Mouse (Mus musculus): ENCODE measurements around the gene Oaf. TPM values are rescaled to one million over a fixed set of nuclear protein-coding genes. Genes with fewer than 3 reads are reported as not detected.

Gene Oaf
- polyA plus RNA-seq, 1 experiment, result 35.7 TPM

DNA sequence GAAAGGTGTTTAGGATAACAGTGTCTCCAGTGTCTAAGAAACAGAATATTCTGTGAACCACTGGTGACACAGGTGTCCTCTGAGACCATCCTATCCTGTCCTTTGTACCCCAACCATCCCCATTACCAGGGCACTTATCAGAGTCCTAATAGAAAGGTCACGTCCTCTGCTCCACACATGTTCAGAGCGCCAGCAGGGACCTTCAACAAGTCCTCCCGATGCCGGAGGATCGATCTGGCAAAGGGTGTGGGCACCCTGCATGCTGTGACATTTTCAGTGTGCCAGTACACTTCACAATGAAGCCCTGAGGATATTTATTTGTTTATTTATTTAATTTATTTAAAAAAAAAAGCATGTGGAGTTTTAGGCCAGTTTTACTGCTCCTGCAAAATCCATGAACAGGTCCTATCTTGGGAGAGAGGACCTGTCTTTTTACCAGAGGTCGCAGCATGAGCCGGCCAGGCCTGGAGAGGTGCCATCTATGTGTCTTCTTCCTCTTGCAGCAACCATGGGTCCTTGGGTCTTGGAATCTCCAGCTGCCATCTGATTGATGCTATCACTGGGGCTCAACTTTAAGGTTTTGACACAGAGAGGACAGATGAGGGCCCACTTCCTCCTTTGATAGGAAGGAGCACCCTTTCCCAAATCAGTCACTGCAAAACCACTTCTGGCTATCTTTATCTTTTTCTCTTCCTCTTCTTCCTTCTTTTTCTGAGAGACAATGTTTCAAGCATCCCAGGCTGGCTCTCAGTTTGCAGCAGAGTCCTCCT lies 6.3 kb upstream of the Oaf start:
- no peak overlapping the region for H3K27ac ChIP-seq (ENCODE audit: insufficient read depth, low read depth, low read length)
- no peaks in the 10 kb centered on the region for H3K36me3 ChIP-seq (ENCODE audit: control insufficient read depth, insufficient read depth, low read length)
- no peaks in the 10 kb centered on the region for H3K27me3 ChIP-seq (ENCODE audit: control insufficient read depth, insufficient read depth, low read length)
- no peak for TF ChIP-seq POLR2A (IDR thresholded peaks at IDR 0.05; ENCODE audit: low read depth, low read length)
- TF ChIP-seq CTCF (IDR thresholded peaks at IDR 0.05; ENCODE audit: extremely low read depth, insufficient read length, insufficient replicate concordance, low read depth, low read length), result no peak
- H3K4me1 ChIP-seq (ENCODE audit: control insufficient read depth, insufficient read depth, insufficient read length, low read length), result peaks cover 9% of the 10 kb centered on the region; the same call in 1 of the 2 replicates
- H3K4me3 ChIP-seq (ENCODE audit: low read depth, low read length), result no peak overlapping the region
- 76% methylated on average over 7 of the region's 7 CpGs for WGBS

DNA sequence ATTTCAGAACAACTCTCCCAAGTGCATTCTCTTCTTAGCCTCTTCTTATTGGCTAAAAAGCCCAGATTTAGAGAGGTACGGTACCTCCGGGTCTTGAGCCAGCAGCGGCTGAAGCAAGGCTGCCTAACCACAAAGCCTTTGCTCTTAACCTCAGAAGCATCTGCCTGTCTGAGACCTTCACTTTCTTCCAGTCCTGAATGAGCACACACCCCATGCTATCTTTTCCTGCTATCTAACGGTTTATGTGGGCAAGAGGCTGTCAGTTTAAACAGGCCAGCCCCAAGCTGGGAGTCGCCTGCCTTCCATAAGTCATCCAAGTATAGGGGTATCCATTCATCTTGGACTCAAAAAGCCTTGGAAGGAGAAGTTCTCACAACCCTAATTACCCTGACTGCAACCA lies 2.7 kb upstream of the Oaf start:
- peaks cover 7% of the 10 kb centered on the region; the same call in 1 of the 2 replicates for H3K4me1 ChIP-seq (ENCODE audit: control insufficient read depth, insufficient read depth, insufficient read length, low read length)
- TF ChIP-seq POLR2A (IDR thresholded peaks at IDR 0.05; ENCODE audit: low read depth, low read length) (no peak), CTCF (IDR thresholded peaks at IDR 0.05; ENCODE audit: extremely low read depth, insufficient read length, insufficient replicate concordance, low read depth, low read length) (no peak)
- no peak overlapping the region for H3K27ac ChIP-seq (ENCODE audit: insufficient read depth, low read depth, low read length)
- H3K36me3 ChIP-seq (ENCODE audit: control insufficient read depth, insufficient read depth, low read length), result no peaks in the 10 kb centered on the region
- H3K27me3 ChIP-seq (ENCODE audit: control insufficient read depth, insufficient read depth, low read length), result no peaks in the 10 kb centered on the region
- WGBS, result 64% methylated on average over 5 of the region's 5 CpGs
- no peak overlapping the region for H3K4me3 ChIP-seq (ENCODE audit: low read depth, low read length)

DNA sequence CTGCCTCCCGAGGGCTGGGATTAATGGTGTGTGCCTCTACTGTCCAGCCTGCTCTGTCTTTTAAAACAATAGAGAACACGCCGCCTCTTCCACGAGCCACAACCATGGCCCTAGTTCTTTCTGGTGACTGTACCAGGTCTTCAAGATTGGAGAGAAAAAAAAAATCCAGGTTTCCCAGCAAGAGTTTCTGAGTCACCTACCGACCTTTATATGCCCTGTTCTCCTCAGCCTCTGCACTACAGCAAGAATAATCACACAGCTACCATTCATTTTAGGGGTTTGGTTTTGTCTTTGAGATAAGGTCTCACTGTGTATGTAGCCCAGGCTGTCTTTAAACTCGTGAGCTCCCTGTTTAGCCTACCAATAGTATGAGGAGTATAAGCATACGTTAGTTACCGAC lies 2.3 kb upstream of the Oaf start:
- Histone ChIP-seq H3K27ac (ENCODE audit: insufficient read depth, low read depth, low read length) (no peak overlapping the region), H3K36me3 (ENCODE audit: control insufficient read depth, insufficient read depth, low read length) (no peaks in the 10 kb centered on the region), H3K27me3 (ENCODE audit: control insufficient read depth, insufficient read depth, low read length) (no peaks in the 10 kb centered on the region), H3K4me3 (ENCODE audit: low read depth, low read length) (no peak overlapping the region), H3K4me1 (ENCODE audit: control insufficient read depth, insufficient read depth, insufficient read length, low read length) (peaks cover 10% of the 10 kb centered on the region; the same call in 1 of the 2 replicates)
- no peak for TF ChIP-seq POLR2A (IDR thresholded peaks at IDR 0.05; ENCODE audit: low read depth, low read length)
- no peak for TF ChIP-seq CTCF (IDR thresholded peaks at IDR 0.05; ENCODE audit: extremely low read depth, insufficient read length, insufficient replicate concordance, low read depth, low read length)
- 86% methylated on average over 8 of the region's 8 CpGs for WGBS

DNA sequence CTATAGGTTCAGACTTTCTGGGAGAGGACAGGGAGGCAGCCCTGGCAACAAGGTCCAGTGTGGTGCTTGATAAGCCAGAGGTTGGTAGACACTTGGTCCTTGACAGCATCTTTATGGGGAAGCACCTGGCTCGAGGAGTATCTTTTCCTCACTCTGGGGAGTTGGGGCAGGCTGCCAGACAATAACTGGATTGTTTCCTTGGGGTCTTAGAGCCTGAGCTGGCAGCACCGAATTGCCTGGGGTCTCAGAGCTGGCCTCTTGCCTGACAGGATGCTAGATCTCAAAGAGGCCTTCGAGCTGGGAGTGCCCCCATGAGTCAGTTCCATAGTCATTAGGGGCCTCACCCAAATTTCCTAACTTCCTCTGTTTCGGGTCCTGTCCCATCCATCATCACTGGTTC lies 1.6 kb upstream of the Oaf start:
- H3K27me3 ChIP-seq (ENCODE audit: control insufficient read depth, insufficient read depth, low read length), result no peaks in the 10 kb centered on the region
- TF ChIP-seq POLR2A (IDR thresholded peaks at IDR 0.05; ENCODE audit: low read depth, low read length) (no peak), CTCF (IDR thresholded peaks at IDR 0.05; ENCODE audit: extremely low read depth, insufficient read length, insufficient replicate concordance, low read depth, low read length) (no peak)
- no peak overlapping the region for H3K27ac ChIP-seq (ENCODE audit: insufficient read depth, low read depth, low read length)
- 53% methylated on average over 4 of the region's 4 CpGs for WGBS
- no peaks in the 10 kb centered on the region for H3K36me3 ChIP-seq (ENCODE audit: control insufficient read depth, insufficient read depth, low read length)
- no peak overlapping the region for H3K4me3 ChIP-seq (ENCODE audit: low read depth, low read length)
- H3K4me1 ChIP-seq (ENCODE audit: control insufficient read depth, insufficient read depth, insufficient read length, low read length), result peaks cover 10% of the 10 kb centered on the region; the same call in 1 of the 2 replicates

DNA sequence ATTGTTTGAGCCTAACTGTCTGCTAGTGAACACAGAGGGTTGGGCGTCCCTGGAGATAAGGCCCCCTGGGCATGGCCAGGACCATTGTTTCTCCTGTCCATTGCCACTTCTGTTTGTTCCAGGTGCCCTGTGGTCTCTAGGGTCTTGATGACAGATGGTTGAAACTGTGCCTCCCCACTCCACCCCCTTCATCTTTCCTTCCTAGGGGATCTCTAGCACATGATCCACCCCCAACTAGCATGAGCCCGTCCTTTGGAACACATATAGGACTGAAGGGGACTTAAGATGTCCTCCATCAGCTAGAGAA lies 836 bp upstream of the Oaf start:
- Histone ChIP-seq H3K4me1 (ENCODE audit: control insufficient read depth, insufficient read depth, insufficient read length, low read length) (peaks cover 10% of the 10 kb centered on the region; the same call in 1 of the 2 replicates), H3K4me3 (ENCODE audit: low read depth, low read length) (no peak overlapping the region), H3K27ac (ENCODE audit: insufficient read depth, low read depth, low read length) (no peak overlapping the region), H3K36me3 (ENCODE audit: control insufficient read depth, insufficient read depth, low read length) (no peaks in the 10 kb centered on the region), H3K27me3 (ENCODE audit: control insufficient read depth, insufficient read depth, low read length) (no peaks in the 10 kb centered on the region)
- 81% methylated on average over 2 of the region's 2 CpGs for WGBS
- TF ChIP-seq POLR2A (IDR thresholded peaks at IDR 0.05; ENCODE audit: low read depth, low read length) (no peak), CTCF (IDR thresholded peaks at IDR 0.05; ENCODE audit: extremely low read depth, insufficient read length, insufficient replicate concordance, low read depth, low read length) (no peak)

DNA sequence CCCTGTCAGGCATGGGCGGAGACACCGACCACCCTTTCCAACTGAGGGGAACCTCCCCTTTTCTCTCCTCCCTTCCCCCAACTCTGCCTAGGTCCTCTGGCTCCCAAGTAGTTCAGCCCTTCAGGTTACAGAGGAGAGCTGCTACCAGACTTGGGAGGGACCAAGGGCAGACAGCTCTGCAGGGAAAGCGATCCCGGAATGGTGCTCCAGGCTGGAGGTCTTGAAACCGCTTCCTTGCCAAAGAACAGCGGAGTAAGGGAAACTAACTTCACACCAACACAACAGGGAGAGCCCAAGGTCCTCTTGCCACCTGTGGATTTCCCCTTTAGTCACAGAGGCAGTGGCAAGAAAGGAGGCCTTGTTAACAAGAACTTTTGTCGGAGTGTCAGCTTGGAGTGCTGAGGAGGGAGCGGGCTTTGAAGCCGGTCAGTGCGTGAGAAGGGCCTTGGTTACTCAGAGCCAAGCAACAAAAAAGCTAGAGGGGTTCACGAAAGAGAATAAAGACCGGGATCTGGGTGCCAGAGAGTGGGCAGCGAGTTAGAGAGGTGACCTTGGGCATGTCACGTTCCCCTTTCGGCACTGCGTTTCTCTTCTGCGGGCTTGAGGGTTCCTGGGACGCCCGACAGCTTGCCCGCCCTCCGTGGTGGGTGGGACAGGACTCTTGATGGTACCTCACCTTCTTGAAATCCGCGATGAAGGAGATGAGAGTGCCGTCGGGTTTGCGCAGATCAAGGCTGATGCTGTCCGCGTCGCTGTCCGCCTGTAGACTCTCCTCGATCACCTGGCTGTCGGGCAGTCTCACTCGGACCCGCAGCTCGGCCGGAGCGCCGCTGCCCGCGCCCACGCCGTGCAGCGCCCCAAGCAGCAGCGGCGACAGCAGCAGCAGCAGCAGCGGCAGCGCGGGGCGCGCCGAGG lies 823 bp downstream of the Oaf start:
- Histone ChIP-seq H3K27me3 (ENCODE audit: control insufficient read depth, insufficient read depth, low read length) (no peaks in the 10 kb centered on the region), H3K36me3 (ENCODE audit: control insufficient read depth, insufficient read depth, low read length) (no peaks in the 10 kb centered on the region; the same call in 1 of the 2 replicates), H3K4me3 (ENCODE audit: low read depth, low read length) (peak overlapping the region; percentile 82), H3K27ac (ENCODE audit: insufficient read depth, low read depth, low read length) (peak overlapping the region; percentile 62), H3K4me1 (ENCODE audit: control insufficient read depth, insufficient read depth, insufficient read length, low read length) (peaks cover 10% of the 10 kb centered on the region; the same call in 1 of the 2 replicates)
- TF ChIP-seq POLR2A (IDR thresholded peaks at IDR 0.05; ENCODE audit: low read depth, low read length) (0 out of 2 replicates have a peak, but pooled peaks have one; percentile 7), CTCF (IDR thresholded peaks at IDR 0.05; ENCODE audit: extremely low read depth, insufficient read length, insufficient replicate concordance, low read depth, low read length) (no peak)
- 3% methylated on average over 51 of the region's 51 CpGs for WGBS

DNA sequence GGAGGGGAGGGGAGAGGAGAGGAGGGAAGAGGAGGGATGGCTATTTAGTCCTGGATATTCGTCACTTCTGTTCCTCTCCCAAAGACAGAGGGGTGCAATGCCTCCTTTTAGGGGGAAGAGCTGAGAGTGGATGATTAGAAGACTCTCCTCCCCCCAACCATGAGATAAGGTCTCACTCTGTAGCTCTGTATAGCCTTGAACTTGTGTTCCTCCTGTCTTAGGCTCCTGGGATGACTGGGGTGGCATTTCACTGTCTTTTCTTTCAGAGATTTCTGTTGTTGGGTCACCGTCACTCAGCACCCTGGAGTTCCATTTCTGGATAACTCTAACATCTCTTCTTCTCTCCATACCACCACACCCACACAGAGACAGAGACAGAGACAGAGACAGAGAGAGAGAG lies 1.5 kb downstream of the Oaf start:
- TF ChIP-seq POLR2A (IDR thresholded peaks at IDR 0.05; ENCODE audit: low read depth, low read length), result no peak
- no peak for TF ChIP-seq CTCF (IDR thresholded peaks at IDR 0.05; ENCODE audit: extremely low read depth, insufficient read length, insufficient replicate concordance, low read depth, low read length)
- WGBS, result 61% methylated on average over 2 of the region's 2 CpGs
- H3K36me3 ChIP-seq (ENCODE audit: control insufficient read depth, insufficient read depth, low read length), result no peaks in the 10 kb centered on the region; the same call in 1 of the 2 replicates
- peak overlapping the region; percentile 62 for H3K27ac ChIP-seq (ENCODE audit: insufficient read depth, low read depth, low read length)
- H3K27me3 ChIP-seq (ENCODE audit: control insufficient read depth, insufficient read depth, low read length), result no peaks in the 10 kb centered on the region
- H3K4me3 ChIP-seq (ENCODE audit: low read depth, low read length), result peak overlapping the region; percentile 82
- H3K4me1 ChIP-seq (ENCODE audit: control insufficient read depth, insufficient read depth, insufficient read length, low read length), result peaks cover 11% of the 10 kb centered on the region; the same call in 1 of the 2 replicates
